Mouse (Mus musculus): ENCODE results near the gene Olfr319.
"Not testable (repeated sequence)": the region's sequence is repeated elsewhere in the genome, so short reads cannot be mapped to it uniquely, and the experiment has no call there.

- TF ChIP-seq CTCF, POLR2A (IDR thresholded peaks at IDR 0.05; ENCODE audit: extremely low read depth, insufficient read depth, low read length): not testable (repeated sequence)
Measured at GRCm38 (mm10) chr11:58727896-58728650, 29.1 kb downstream of the Olfr319 start.
